Mouse (Mus musculus): ENCODE results near the gene Olfr806. TPM values are rescaled to one million over a fixed set of nuclear protein-coding genes. Genes with fewer than 3 reads are reported as not detected.

Gene Olfr806
- total and polyA plus RNA-seq, 3 experiments: not detected

- Histone ChIP-seq H3K9ac (ENCODE audit: insufficient read depth, low read depth) (no peak within 1 kb of the TSS), H3K4me2 (ENCODE audit: insufficient read depth, low read depth, poor library complexity, severe bottlenecking) (no peak within 1 kb of the TSS), H3K27me3 (replicated peaks) (no peaks in the 10 kb centered on the region), H3K36me3 (replicated peaks in 1 of 2; ENCODE audit: control insufficient read depth in 1 of 2, insufficient read depth in 1 of 2, low read length in 1 of 2) (no peaks in the 10 kb centered on the region), H3K27ac (ENCODE audit: insufficient read depth, low read depth) (no peak within 1 kb of the TSS), H3K79me2 (replicated peaks; ENCODE audit: control insufficient read depth, extremely low read depth, insufficient read depth, poor library complexity, severe bottlenecking) (no peaks in the 10 kb centered on the region), H3K4me1 (ENCODE audit: control insufficient read depth in 1 of 2, insufficient read depth in 2 of 2) (peaks cover 0 to 4% of the 10 kb centered on the region in 2 experiments; a peak in 1 of 4 replicates), H3K4me3 (replicated peaks in 1 of 3; ENCODE audit: low read depth in 2 of 3, low read length in 2 of 3, poor library complexity in 1 of 3) (no peak within 1 kb of the TSS), H3K9me3 (replicated peaks; ENCODE audit: low read length) (no peaks in the 10 kb centered on the region)
- dilution Hi-C loops (cut with MboI; ENCODE audit: extremely low pct_ligation_motif_present, extremely low pct_unique_long_range_greater_than_20kb, low sequenced_read_pairs): no loop called here
- TF ChIP-seq ZNF384 (IDR thresholded peaks at IDR 0.05; ENCODE audit: low read depth, low read length) (no peak), E2F4 (IDR thresholded peaks at IDR 0.05; ENCODE audit: insufficient replicate concordance, low read depth, low read length) (no peak), ETS1 (conservative IDR thresholded peaks at IDR 0.05; ENCODE audit: low read depth, low read length) (no peak), MAFK (IDR thresholded peaks at IDR 0.05; ENCODE audit: insufficient replicate concordance, low read length) (no peak), JUN (IDR thresholded peaks at IDR 0.05; ENCODE audit: insufficient read depth, low read depth, low read length) (no peak), MAX (IDR thresholded peaks at IDR 0.05; ENCODE audit: low read length) (no peak), TBP (conservative IDR thresholded peaks at IDR 0.05; ENCODE audit: low read depth, low read length) (no peak), CHD1 (IDR thresholded peaks at IDR 0.05; ENCODE audit: low read depth, low read length) (no peak), NRF1 (IDR thresholded peaks at IDR 0.05; ENCODE audit: low read depth, low read length) (no peak), KAT2A (IDR thresholded peaks at IDR 0.05; ENCODE audit: insufficient replicate concordance, low read length) (no peak), RAD21 (IDR thresholded peaks at IDR 0.05; ENCODE audit: low read depth, low read length) (no peak), MYC (IDR thresholded peaks at IDR 0.05; ENCODE audit: low read depth, low read length) (no peak), NELFE (IDR thresholded peaks at IDR 0.05; ENCODE audit: low read depth, low read length) (no peak), GABPA (IDR thresholded peaks at IDR 0.05; ENCODE audit: insufficient replicate concordance, low read depth, low read length) (no peak), ZC3H11A (IDR thresholded peaks at IDR 0.05; ENCODE audit: low read depth, low read length) (no peak), BHLHE40 (IDR thresholded peaks at IDR 0.05; ENCODE audit: low read depth, low read length) (no peak), USF2 (conservative IDR thresholded peaks at IDR 0.05; ENCODE audit: low read depth, low read length) (no peak), USF1 (IDR thresholded peaks at IDR 0.05; ENCODE audit: low read depth, low read length) (no peak), MAZ (IDR thresholded peaks at IDR 0.05; ENCODE audit: low read depth, low read length) (no peak)
- in situ Hi-C loops (cut with MboI; ENCODE audit: low pct_ligation_motif_present, low pct_unique_long_range_greater_than_20kb, low sequenced_read_pairs): no loop called here
- DNase-seq (ENCODE audit: extremely low read depth): no peak
Measured at GRCm38 (mm10) chr10:129757693-129758092, 16.0 kb upstream of the Olfr806 start, which contains the start of gene Olfr807. Gene Olfr807, minus strand, starts transcription at chr10:129757793.

GRCm38 (mm10) chr10:129729275-129729674, 12.4 kb downstream of the Olfr806 start, which contains the start of gene Olfr805:
Gene Olfr805, minus strand, starts transcription at chr10:129729375.
- Histone ChIP-seq H3K27ac (ENCODE audit: insufficient read depth, low read depth) (no peak within 1 kb of the TSS), H3K79me2 (replicated peaks; ENCODE audit: control insufficient read depth, extremely low read depth, insufficient read depth, poor library complexity, severe bottlenecking) (no peaks in the 10 kb centered on the region), H3K9me3 (replicated peaks; ENCODE audit: low read length) (no peaks in the 10 kb centered on the region), H3K9ac (ENCODE audit: insufficient read depth, low read depth) (no peak within 1 kb of the TSS), H3K4me1 (ENCODE audit: control insufficient read depth in 1 of 2, insufficient read depth in 2 of 2) (no peaks in the 10 kb centered on the region), H3K4me2 (ENCODE audit: insufficient read depth, low read depth, poor library complexity, severe bottlenecking) (no peak within 1 kb of the TSS), H3K27me3 (replicated peaks) (no peaks in the 10 kb centered on the region), H3K36me3 (replicated peaks in 1 of 2; ENCODE audit: control insufficient read depth in 1 of 2, insufficient read depth in 1 of 2, low read length in 1 of 2) (no peaks in the 10 kb centered on the region), H3K4me3 (replicated peaks in 1 of 3; ENCODE audit: low read depth in 2 of 3, low read length in 2 of 3, poor library complexity in 1 of 3) (no peak within 1 kb of the TSS)
- in situ Hi-C loops (cut with MboI; ENCODE audit: low pct_ligation_motif_present, low pct_unique_long_range_greater_than_20kb, low sequenced_read_pairs): no loop called here
- TF ChIP-seq CTCF (conservative IDR thresholded peaks at IDR 0.05 in 1 of 2, IDR thresholded peaks at IDR 0.05 in 1 of 2; ENCODE audit: low read depth in 2 of 2, low read length in 2 of 2) (no peak), ZKSCAN1 (IDR thresholded peaks at IDR 0.05; ENCODE audit: borderline replicate concordance, low read depth, low read length) (no peak), RAD21 (IDR thresholded peaks at IDR 0.05; ENCODE audit: low read depth, low read length) (no peak), TBP (conservative IDR thresholded peaks at IDR 0.05; ENCODE audit: low read depth, low read length) (no peak), CHD1 (IDR thresholded peaks at IDR 0.05; ENCODE audit: low read depth, low read length) (no peak), JUN (IDR thresholded peaks at IDR 0.05; ENCODE audit: insufficient read depth, low read depth, low read length) (no peak), JUND (conservative IDR thresholded peaks at IDR 0.05; ENCODE audit: low read depth, low read length) (no peak), E2F4 (IDR thresholded peaks at IDR 0.05; ENCODE audit: insufficient replicate concordance, low read depth, low read length) (no peak), MYC (IDR thresholded peaks at IDR 0.05; ENCODE audit: low read depth, low read length) (no peak), USF2 (conservative IDR thresholded peaks at IDR 0.05; ENCODE audit: low read depth, low read length) (no peak), HCFC1 (IDR thresholded peaks at IDR 0.05; ENCODE audit: low read depth, low read length) (no peak), EP300 (IDR thresholded peaks at IDR 0.05; ENCODE audit: low read length) (no peak), NELFE (IDR thresholded peaks at IDR 0.05; ENCODE audit: low read depth, low read length) (no peak)
- dilution Hi-C loops (cut with MboI; ENCODE audit: extremely low pct_ligation_motif_present, extremely low pct_unique_long_range_greater_than_20kb, low sequenced_read_pairs): no loop called here
- DNase-seq (ENCODE audit: extremely low read depth): no peak

Measured in CH12.LX (cell line).